Mouse (Mus musculus) adrenal gland, adult 18-20 months (tissue): ENCODE measurements around the gene Ces2h. TPM values are rescaled to one million over a fixed set of nuclear protein-coding genes. Genes with fewer than 3 reads are reported as not detected.
"Not testable (repeated sequence)": the region's sequence is repeated elsewhere in the genome, so short reads cannot be mapped to it uniquely, and the experiment has no call there.

Experiments
- DNase-seq, 2 experiments: peaks; one replicate each; pipeline ENCODE4 v3.0.0; 2021 to 2022; ENCODE audit warnings: low spot score in 2 of 2
- long read RNA-seq, 2 experiments: library from polyadenylated mRNA; stranded (forward); transcript quantifications; one replicate each; pipeline ENCODE4 v2.0.0; 2021
- total RNA-seq, 2 experiments: library from RNA; stranded (reverse); gene quantifications; 1 replicate in 1 of 2; 2 replicates in 1 of 2; pipeline ENCODE4 v1.2.3; 2021

Gene Ces2h
- not detected for total RNA-seq
- long read RNA-seq, experiment 1: 0 reads
- long read RNA-seq, experiment 2: 0 reads

GRCm38 (mm10) chr8:105000586-105000985 is at the start of gene Ces2h:
TSS of gene Ces2h (plus strand) at chr8:105000853.
- no peak for DNase-seq

GRCm38 (mm10) chr8:104961537-104961961 is 39.1 kb upstream of the Ces2h start, which contains the start of gene Ces2g:
TSS of gene Ces2g (plus strand) at chr8:104961718.
- DNase-seq: no peak

GRCm38 (mm10) chr8:104962229-104962901 is 38.3 kb upstream of the Ces2h start:
- DNase-seq: no peak

- no peak for DNase-seq
Observed at GRCm38 (mm10) chr8:104963375-104963894, 37.2 kb upstream of the Ces2h start.

GRCm38 (mm10) chr8:104984126-104984525 is 16.5 kb upstream of the Ces2h start:
- DNase-seq: no peak

- no peak for DNase-seq
Observed at GRCm38 (mm10) chr8:104984942-104985341, 15.7 kb upstream of the Ces2h start.

- no peak for DNase-seq
Observed at GRCm38 (mm10) chr8:104998191-104998590, 2.5 kb upstream of the Ces2h start.

- DNase-seq: no peak
Observed at GRCm38 (mm10) chr8:104999183-104999582, 1.5 kb upstream of the Ces2h start.

GRCm38 (mm10) chr8:105010000-105010399 is 9.3 kb downstream of the Ces2h start:
- no peak for DNase-seq

GRCm38 (mm10) chr8:105011136-105011535 is 10.5 kb downstream of the Ces2h start:
- DNase-seq: no peak

GRCm38 (mm10) chr8:105014391-105014790 is 13.7 kb downstream of the Ces2h start:
- no peak for DNase-seq

- DNase-seq: no peak
Observed at GRCm38 (mm10) chr8:105021954-105022353, 21.3 kb downstream of the Ces2h start.

- no peak for DNase-seq
Observed at GRCm38 (mm10) chr8:105023087-105023486, 22.4 kb downstream of the Ces2h start.

GRCm38 (mm10) chr8:105025050-105025449 is 24.4 kb downstream of the Ces2h start:
- DNase-seq: no peak

GRCm38 (mm10) chr8:105043510-105043909 is 42.9 kb downstream of the Ces2h start:
- no peak for DNase-seq

- no peak for DNase-seq
Observed at GRCm38 (mm10) chr8:105045824-105046401, 45.3 kb downstream of the Ces2h start.

GRCm38 (mm10) chr8:105048371-105048854 is 47.8 kb downstream of the Ces2h start, which contains the start of gene Ces3a:
TSS of gene Ces3a (plus strand) at chr8:105048601.
- no peak for DNase-seq

- no peak for DNase-seq
Observed at GRCm38 (mm10) chr8:105056211-105056610, 55.6 kb downstream of the Ces2h start.

GRCm38 (mm10) chr8:105060056-105060455 is 59.4 kb downstream of the Ces2h start:
- DNase-seq: no peak

GRCm38 (mm10) chr8:105066761-105067160 is 66.1 kb downstream of the Ces2h start:
- DNase-seq: peak; percentile 19 to 35

- not testable (repeated sequence) for DNase-seq
Observed at GRCm38 (mm10) chr8:105067905-105068304, 67.3 kb downstream of the Ces2h start.

GRCm38 (mm10) chr8:105068971-105069370 is 68.3 kb downstream of the Ces2h start:
- no peak for DNase-seq
